Mouse (Mus musculus) limb, embryonic 12.5 days (tissue): Measurements from ENCODE around the gene Cd200r4. TPM values are rescaled to one million over a fixed set of nuclear protein-coding genes. Genes with fewer than 3 reads are reported as not detected.

Experiments
- ATAC-seq: fragments of 200-750 bp; cut with Nextera tagmentation; 2 replicates; pipeline ENCODE4 v1.8.0; 2017; ENCODE audit warnings: low read depth, moderate TSS enrichment; ENCODE audit not compliant: insufficient number of reproducible peaks, insufficient read depth, low FRiP score, low TSS enrichment
- H3K27ac ChIP-seq: fragments of 300-500 bp; sonication (generic); 2 replicates; pipeline ENCODE4 v1.5.1; 2016; ENCODE audit warnings: mild to moderate bottlenecking, moderate library complexity
- H3K27me3 ChIP-seq: fragments of 300-500 bp; sonication (generic); 2 replicates; pipeline ENCODE4 v1.6.1; 2016; ENCODE audit warnings: mild to moderate bottlenecking, moderate library complexity
- H3K36me3 ChIP-seq: fragments of 300-500 bp; sonication (generic); 2 replicates; pipeline ENCODE4 v1.6.1; 2016; ENCODE audit warnings: mild to moderate bottlenecking, moderate library complexity
- H3K4me1 ChIP-seq: fragments of 300-500 bp; sonication (generic); replicated peaks from 2 replicates; pipeline ENCODE4 v1.6.1; 2016
- H3K4me2 ChIP-seq: fragments of 300-500 bp; sonication (generic); 2 replicates; pipeline ENCODE4 v1.6.1; 2016; ENCODE audit warnings: mild to moderate bottlenecking, moderate library complexity
- H3K4me3 ChIP-seq: fragments of 300-500 bp; sonication (generic); replicated peaks from 2 replicates; pipeline ENCODE4 v1.5.1; 2016; ENCODE audit warnings: mild to moderate bottlenecking
- H3K9ac ChIP-seq: fragments of 300-500 bp; sonication (generic); replicated peaks from 2 replicates; pipeline ENCODE4 v1.6.1; 2016; ENCODE audit warnings: mild to moderate bottlenecking, moderate library complexity
- H3K9me3 ChIP-seq: fragments of 300-500 bp; sonication (generic); 2 replicates; pipeline ENCODE4 v1.6.1; 2016; ENCODE audit warnings: mild to moderate bottlenecking, moderate library complexity
- WGBS: fragments of 180-500 bp; shearing (Covaris S2); methylation state at CpG from one replicate; pipeline ENCODE4 v1.1.7; 2016; 5-methylcytosine and 5-hydroxymethylcytosine counted together
- polyA plus RNA-seq: library from polyadenylated mRNA; unstranded; fragments of >200 nt; fragmentation: Nextera tagmentation; extraction: Ambion mirVana; gene quantifications from 2 replicates; pipeline ENCODE4 v1.2.1, GENCODE M21; 2016

The Cd200r4 gene
- not detected in 2 replicates for polyA plus RNA-seq

DNA sequence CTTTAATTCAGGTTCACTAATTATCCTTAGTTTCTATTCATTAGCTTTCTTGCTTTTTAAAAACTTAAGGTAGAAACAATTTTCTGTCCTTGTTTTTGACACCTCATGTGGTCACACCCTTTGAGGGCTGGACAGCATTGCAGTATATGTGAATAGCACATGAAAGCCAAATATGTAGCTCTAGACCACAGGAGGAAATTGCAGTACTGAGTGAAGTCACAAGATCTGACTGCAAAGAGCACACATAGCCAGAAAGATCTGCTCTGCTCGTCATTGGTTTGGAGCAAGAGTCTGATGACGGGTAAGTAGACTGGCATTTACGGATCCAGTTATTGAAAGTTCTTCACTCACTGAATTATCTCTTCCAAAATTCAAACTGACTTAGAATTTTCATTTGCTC, at the start of gene Cd200r4:
Cd200r4 (plus strand) TSS at position 190 of the 400 bp plus-strand sequence.
- 86% methylated on average over 3 of the region's 3 CpGs for WGBS
- Histone ChIP-seq H3K27ac (no peak within 1 kb of the TSS), H3K4me1 (no peaks in the 10 kb centered on the region), H3K36me3 (no peaks in the 10 kb centered on the region), H3K4me3 (no peak within 1 kb of the TSS), H3K9me3 (no peaks in the 10 kb centered on the region), H3K4me2 (no peak within 1 kb of the TSS), H3K9ac (no peak within 1 kb of the TSS), H3K27me3 (no peaks in the 10 kb centered on the region)
- no peak for ATAC-seq

DNA sequence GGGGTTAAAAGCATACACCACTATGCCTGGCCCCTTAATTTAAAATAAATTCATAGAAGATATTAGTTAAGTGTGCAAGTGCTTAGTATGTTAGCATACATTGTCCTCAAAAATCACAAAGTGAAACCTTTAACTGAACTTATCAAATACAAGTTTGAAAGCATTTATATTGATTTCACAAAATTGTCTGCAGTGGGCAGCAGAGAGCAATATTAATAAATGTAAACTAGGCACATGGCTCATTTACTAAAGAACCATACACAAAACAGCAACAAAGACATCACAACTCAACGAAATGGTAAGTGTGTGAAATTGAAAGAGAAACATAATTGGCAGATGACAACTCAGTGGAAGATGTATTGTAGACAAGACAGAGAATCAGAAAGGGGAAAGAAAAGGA, 49.7 kb upstream of the Cd200r4 start:
- WGBS, result 78% methylated on average over 1 of the region's 1 CpGs
- Histone ChIP-seq H3K4me3 (no peak overlapping the region), H3K9me3 (no peaks in the 10 kb centered on the region), H3K36me3 (no peaks in the 10 kb centered on the region), H3K9ac (no peak overlapping the region), H3K4me1 (no peaks in the 10 kb centered on the region), H3K4me2 (no peak overlapping the region), H3K27ac (no peak overlapping the region), H3K27me3 (no peaks in the 10 kb centered on the region)
- no peak for ATAC-seq

DNA sequence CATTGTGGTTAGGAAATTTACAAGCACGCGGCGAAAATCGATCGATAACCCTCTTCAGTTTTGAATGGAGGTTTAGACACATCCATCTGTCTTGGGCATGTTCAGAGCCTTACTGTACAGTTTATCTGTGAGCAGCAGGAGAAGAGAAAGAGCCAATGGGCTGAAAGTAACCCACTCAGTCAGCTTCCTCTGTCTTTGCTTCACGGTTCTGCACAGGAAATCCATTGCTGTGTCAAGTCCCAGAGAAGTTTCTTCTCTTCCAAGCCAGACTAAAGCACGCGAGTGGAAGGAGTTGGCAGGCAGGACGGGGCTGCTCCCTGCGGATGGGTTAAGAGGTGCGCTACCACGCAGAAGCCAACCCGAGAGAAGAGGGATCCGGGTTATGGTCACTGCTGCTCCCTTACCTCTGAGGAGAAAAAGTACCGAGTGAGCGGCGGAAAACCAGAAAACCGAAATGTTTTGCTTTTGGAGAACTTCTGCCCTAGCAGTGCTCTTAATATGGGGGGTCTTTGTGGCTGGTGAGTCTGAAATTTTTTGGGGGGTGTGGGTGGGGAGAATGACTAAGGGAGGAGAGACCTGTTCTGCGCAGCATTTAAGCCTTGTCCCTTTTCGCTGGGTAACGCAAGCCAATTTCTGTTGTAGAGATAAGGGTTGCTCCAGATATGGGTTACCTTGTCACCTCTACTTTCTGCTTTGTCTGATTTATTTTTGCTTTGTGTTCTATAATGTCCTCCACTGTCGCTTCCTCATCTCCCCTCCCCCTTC, 45.8 kb upstream of the Cd200r4 start, which contains the start of gene Cd200r1:
Cd200r1 (plus strand) TSS at position 182 of the 765 bp plus-strand sequence.
- 82% methylated on average over 22 of the region's 22 CpGs for WGBS

DNA sequence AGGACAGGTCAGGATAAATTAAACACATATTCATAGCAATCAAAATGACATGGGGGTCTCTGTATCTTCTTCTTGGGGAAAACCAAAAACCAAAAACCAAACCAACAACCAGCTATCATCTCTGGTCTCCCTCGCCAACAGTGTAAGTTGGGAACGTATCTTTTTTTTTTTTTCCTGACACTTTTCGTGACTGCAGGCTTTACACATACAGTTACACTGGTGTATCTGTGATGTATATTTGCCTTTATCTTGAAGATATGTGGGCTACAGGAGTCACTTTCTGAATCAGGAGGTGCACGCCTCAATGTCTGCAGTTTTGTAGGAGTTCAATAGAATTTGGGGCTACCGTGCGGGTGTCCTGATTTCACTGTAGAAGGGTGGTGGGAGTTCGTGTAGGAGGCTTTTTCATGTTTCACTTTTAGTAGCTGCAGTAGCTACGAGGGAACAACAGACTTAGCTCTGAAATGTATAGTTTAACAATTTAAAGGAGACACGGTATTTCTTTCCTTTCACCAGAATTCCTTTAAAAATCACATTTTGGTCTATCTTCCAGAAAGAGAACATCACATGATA, 45.1 kb upstream of the Cd200r4 start:
- 88% methylated on average over 9 of the region's 9 CpGs for WGBS
- H3K27me3 ChIP-seq, result no peaks in the 10 kb centered on the region
- no peak overlapping the region for H3K27ac ChIP-seq
- ATAC-seq, result no peak
- no peak overlapping the region for H3K9ac ChIP-seq
- H3K4me3 ChIP-seq, result no peak overlapping the region
- no peaks in the 10 kb centered on the region for H3K4me1 ChIP-seq
- no peaks in the 10 kb centered on the region for H3K9me3 ChIP-seq
- no peak overlapping the region for H3K4me2 ChIP-seq
- no peaks in the 10 kb centered on the region for H3K36me3 ChIP-seq

More for the DNA sequence above, 45.8 kb upstream of the Cd200r4 start, which contains the start of gene Cd200r1:
- no peak within 1 kb of the TSS for H3K4me3 ChIP-seq
- H3K9me3 ChIP-seq, result no peaks in the 10 kb centered on the region
- H3K4me1 ChIP-seq, result no peaks in the 10 kb centered on the region
- no peak within 1 kb of the TSS for H3K4me2 ChIP-seq
- no peak for ATAC-seq
- H3K9ac ChIP-seq, result no peak within 1 kb of the TSS
- no peaks in the 10 kb centered on the region for H3K27me3 ChIP-seq
- no peak within 1 kb of the TSS for H3K27ac ChIP-seq
- H3K36me3 ChIP-seq, result no peaks in the 10 kb centered on the region

DNA sequence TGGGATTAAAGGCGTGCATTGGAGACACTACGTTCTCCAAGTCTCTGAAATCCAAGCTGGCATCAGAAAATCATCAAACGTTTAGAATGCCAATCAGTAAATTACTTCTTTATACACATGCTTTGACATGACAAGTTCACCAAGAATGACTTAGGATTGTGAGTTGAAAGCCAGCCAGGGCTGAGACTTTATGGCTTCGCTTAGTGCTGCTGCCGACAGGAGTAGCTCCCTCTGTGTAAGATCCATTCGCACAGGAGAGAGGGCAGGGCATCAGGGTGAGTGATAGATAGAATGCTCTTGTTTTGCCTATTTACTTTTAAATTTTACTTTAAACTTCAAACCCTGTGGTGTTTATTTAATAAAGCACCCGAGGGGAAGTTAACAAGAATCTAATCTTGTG, 44.0 kb upstream of the Cd200r4 start:
- H3K36me3 ChIP-seq, result no peaks in the 10 kb centered on the region
- WGBS, result 85% methylated on average over 7 of the region's 7 CpGs
- no peaks in the 10 kb centered on the region for H3K9me3 ChIP-seq
- no peak overlapping the region for H3K4me2 ChIP-seq
- no peaks in the 10 kb centered on the region for H3K27me3 ChIP-seq
- no peaks in the 10 kb centered on the region for H3K4me1 ChIP-seq
- H3K9ac ChIP-seq, result no peak overlapping the region
- no peak overlapping the region for H3K27ac ChIP-seq
- ATAC-seq, result no peak
- no peak overlapping the region for H3K4me3 ChIP-seq

DNA sequence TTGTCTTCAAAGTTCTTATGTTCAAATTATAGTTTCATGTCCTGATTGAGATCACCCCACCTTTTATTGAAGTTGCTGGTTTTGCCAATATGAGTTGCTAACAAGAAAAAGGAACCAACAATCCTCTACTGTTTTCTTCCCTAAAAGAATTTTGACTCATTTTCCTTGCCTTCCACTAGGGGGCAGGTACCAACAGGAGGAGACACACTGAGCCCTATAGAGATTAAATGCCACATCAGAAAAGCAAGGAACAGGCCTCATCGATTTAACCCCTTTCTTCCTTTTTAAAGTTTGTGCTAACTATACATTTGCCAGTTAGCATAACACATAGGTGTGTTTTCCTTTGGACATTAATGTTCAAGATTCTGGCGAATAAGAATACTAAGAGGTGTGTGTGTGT, 43.6 kb upstream of the Cd200r4 start:
- Histone ChIP-seq H3K27me3 (no peaks in the 10 kb centered on the region), H3K9me3 (no peaks in the 10 kb centered on the region), H3K4me2 (no peak overlapping the region), H3K4me3 (no peak overlapping the region), H3K9ac (no peak overlapping the region), H3K36me3 (no peaks in the 10 kb centered on the region), H3K27ac (no peak overlapping the region), H3K4me1 (no peaks in the 10 kb centered on the region)
- 57% methylated on average over 2 of the region's 2 CpGs for WGBS
- 0 out of 2 replicates have a peak, but pooled peaks have one; percentile 37 for ATAC-seq

DNA sequence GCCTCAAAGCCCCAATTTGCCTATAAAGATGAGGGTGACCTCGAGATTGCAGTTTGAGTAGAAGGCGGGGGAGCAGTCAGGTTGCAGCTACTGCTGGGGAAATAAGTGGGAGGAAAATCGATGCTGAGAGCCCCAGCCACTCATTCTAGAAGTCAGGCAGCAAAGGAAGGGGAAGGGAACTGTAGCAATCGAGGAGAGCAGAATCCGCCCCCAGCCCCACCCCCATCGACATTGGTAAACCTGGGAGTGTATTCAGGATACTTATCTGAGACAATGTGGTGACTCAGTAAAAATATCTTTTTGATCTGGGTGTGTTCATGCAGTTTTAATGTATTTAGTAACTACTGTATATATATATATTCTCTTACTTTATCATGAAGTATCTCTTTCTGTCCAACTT, 39.0 kb upstream of the Cd200r4 start:
- no peak for ATAC-seq
- Histone ChIP-seq H3K27me3 (no peaks in the 10 kb centered on the region), H3K4me3 (no peak overlapping the region), H3K36me3 (no peaks in the 10 kb centered on the region), H3K4me2 (no peak overlapping the region), H3K4me1 (no peaks in the 10 kb centered on the region), H3K9ac (no peak overlapping the region), H3K9me3 (no peaks in the 10 kb centered on the region), H3K27ac (no peak overlapping the region)
- WGBS, result 73% methylated on average over 6 of the region's 6 CpGs

DNA sequence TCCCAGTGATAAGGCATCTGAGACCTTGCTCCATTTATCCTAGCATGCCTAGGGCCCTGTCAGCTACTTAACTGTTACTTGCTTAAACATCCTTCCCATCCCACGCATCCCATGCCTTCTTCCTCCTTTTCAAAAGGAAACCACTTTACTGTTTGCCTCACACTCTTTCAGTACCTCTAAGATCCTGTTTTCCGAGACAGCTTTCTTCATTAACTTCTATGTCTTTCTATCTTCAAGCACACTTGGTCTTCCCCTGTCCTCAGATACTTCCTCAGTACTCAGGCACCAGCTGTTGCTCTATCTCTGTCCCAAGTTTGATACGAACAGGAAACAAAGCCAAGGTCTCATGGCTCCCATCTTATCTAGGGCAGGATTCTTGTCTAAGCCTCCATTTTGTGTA, 37.9 kb upstream of the Cd200r4 start:
- H3K4me1 ChIP-seq, result no peaks in the 10 kb centered on the region; the same call in 1 of the 2 replicates

DNA sequence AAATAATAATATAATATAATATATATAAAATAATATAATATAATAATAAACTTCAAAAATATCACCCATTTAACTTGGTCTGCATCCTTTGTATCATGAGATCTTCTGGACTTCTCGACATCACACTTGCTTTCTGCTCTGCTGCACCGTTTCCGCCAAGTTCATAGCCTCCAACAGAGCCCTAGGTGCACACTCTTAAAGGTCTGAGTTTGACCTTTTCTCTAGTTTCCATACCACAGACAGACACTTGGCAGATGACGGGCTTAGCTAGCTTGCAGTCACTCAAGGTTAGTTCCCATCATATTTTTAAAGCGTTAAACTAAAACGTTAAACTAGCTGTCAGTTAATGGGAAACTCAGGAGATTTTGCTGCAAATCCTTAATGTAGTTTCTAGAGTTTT, 37.3 kb upstream of the Cd200r4 start:
- 85% methylated on average over 6 of the region's 6 CpGs for WGBS
- Histone ChIP-seq H3K9ac (no peak overlapping the region), H3K27ac (no peak overlapping the region), H3K36me3 (no peaks in the 10 kb centered on the region), H3K9me3 (no peaks in the 10 kb centered on the region), H3K4me2 (no peak overlapping the region), H3K27me3 (no peaks in the 10 kb centered on the region), H3K4me3 (no peak overlapping the region), H3K4me1 (no peaks in the 10 kb centered on the region; the same call in 1 of the 2 replicates)
- ATAC-seq, result no peak

More for the DNA sequence above, 37.9 kb upstream of the Cd200r4 start:
- WGBS, result 83% methylated on average over 3 of the region's 3 CpGs
- Histone ChIP-seq H3K4me2 (no peak overlapping the region), H3K27me3 (no peaks in the 10 kb centered on the region), H3K4me3 (no peak overlapping the region), H3K9me3 (no peaks in the 10 kb centered on the region), H3K27ac (no peak overlapping the region), H3K36me3 (no peaks in the 10 kb centered on the region), H3K9ac (no peak overlapping the region)
- ATAC-seq, result no peak

DNA sequence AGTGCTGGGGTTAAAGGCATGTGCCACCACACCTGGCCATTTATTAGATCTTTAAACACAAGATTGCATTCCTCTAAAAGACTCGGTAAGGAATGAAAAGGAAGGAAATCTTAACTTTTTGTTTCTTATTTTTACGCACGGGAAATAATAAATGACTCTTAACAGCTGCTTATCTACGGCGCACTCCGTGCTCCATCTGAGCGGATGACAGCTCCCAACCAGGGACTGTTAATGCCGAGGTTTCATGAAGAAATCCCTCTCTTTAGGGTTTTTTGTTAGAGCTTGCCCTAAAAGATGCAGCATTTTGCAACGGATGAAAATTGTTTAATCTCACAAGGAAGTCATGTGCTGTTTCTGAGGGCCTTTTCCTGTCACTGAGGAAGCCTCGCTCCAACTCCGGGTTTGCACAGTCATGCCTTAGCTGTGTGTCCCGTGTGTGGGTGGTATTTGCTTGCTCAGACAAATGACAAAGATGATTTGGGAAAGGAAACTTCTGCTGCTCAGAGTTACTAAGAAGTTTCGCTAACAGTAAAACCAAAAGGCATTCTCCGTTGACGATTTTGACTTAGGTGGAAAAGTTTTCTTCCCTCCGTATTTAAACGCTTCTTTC, 32.9 kb upstream of the Cd200r4 start:
- no peaks in the 10 kb centered on the region; the same call in 1 of the 2 replicates for H3K4me1 ChIP-seq
- no peak overlapping the region for H3K4me3 ChIP-seq
- H3K9ac ChIP-seq, result no peak overlapping the region
- no peaks in the 10 kb centered on the region for H3K36me3 ChIP-seq
- H3K4me2 ChIP-seq, result no peak overlapping the region
- no peaks in the 10 kb centered on the region for H3K9me3 ChIP-seq
- 74% methylated on average over 17 of the region's 17 CpGs for WGBS
- no peak overlapping the region for H3K27ac ChIP-seq
- no peak for ATAC-seq
- no peaks in the 10 kb centered on the region for H3K27me3 ChIP-seq

DNA sequence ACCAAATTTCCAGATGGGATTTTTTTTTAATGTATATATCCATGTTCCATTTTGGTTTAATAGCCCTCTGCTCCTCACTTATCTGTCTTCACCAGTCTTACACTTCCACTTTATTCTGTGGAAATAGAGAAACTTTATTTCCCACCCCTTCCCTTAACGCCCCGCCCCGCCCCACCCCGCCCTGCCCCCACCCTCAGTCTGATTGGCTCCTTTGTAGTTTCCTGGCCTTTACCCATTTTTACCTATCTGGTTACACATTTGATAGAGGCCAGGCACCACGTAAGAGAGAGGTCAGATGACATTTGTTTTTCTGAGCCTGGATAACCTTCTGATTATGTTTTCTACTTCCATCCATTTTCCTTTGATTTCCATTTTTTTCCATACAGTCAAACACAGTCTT, 32.0 kb upstream of the Cd200r4 start:
- Histone ChIP-seq H3K4me2 (no peak overlapping the region), H3K27ac (no peak overlapping the region), H3K9ac (no peak overlapping the region), H3K36me3 (no peaks in the 10 kb centered on the region), H3K27me3 (no peaks in the 10 kb centered on the region), H3K4me3 (no peak overlapping the region), H3K9me3 (no peaks in the 10 kb centered on the region), H3K4me1 (no peaks in the 10 kb centered on the region; the same call in 1 of the 2 replicates)
- ATAC-seq, result no peak
- 92% methylated on average over 5 of the region's 5 CpGs for WGBS
